Mouse (Mus musculus): ENCODE measurements at regions not wholly inside any gene's neighbourhood (a gene's known extent, or its start where the extent isn't known, plus 50 kb on each side); places are given as distances from the start of the nearest gene placed in this dataset.
A peak's percentile ranks its signal among the peaks of the same experiment; 100 is the strongest.

DNA sequence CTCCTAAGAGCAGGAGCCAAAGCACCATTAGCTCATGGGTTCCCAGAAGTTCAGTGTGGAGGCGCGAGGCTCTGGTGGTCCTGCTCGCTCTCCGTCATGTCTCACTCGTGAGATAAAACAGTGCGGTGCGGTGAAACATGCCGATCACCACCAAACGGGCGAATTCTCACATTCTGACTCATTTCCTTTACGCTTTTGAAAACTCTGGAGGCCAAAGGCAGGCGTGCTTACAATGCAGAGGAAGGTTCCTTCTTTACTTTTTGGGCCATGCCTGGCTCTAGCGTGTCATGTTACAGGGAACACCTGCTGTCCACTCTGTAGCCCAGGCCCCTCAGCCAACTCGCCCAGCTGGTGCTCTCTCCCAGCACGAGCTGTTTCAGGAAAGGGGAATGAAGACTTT, 225.4 kb downstream of the Icos start:
- 12% methylated on average over 15 of the region's 15 CpGs for WGBS (ENCODE audit: insufficient replicate concordance)
- no peaks in the 10 kb centered on the region for H3K36me3 ChIP-seq (ENCODE audit: control insufficient read depth, insufficient read depth, low read length)
- no peaks in the 10 kb centered on the region for H3K9me3 ChIP-seq (replicated peaks; ENCODE audit: control insufficient read depth, low read length)
- no peak overlapping the region for H3K9ac ChIP-seq (ENCODE audit: low read depth, low read length)
- H3K4me2 ChIP-seq = peak overlapping the region; percentile 50
- no peaks in the 10 kb centered on the region for H3K4me1 ChIP-seq (ENCODE audit: control insufficient read depth, insufficient read depth, low read length)
- no peak overlapping the region for H3K27ac ChIP-seq (ENCODE audit: low read depth, low read length)
- no peaks in the 10 kb centered on the region for H3K27me3 ChIP-seq (ENCODE audit: control insufficient read depth, insufficient read depth, low read length)
- 0 out of 2 replicates have a peak overlapping the region, but pooled peaks have one; percentile 11 for H3K4me3 ChIP-seq (ENCODE audit: low read depth, low read length)
- no peak for ATAC-seq (replicated peaks; ENCODE audit: insufficient number of reproducible peaks, low FRiP score, low TSS enrichment)

DNA sequence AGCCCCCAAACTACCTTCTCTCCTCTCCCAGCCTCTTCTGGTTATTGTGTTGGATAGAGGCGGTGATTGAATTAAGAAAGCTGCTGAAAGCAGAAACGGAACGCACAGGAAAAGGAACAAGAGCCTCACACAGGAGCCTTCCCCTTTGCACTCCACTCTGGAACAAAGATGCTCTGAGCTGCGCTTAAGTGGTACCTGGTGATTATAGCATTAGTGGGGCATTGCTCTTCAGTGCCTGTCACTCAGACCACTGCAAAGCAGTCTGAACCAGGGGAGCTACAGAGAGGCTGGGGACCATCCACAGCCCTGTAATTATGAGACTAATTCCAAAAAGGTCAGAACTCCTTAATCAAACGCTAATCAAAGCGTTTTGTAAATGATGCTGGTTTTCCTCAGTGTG, 225.9 kb downstream of the Icos start:
- Histone ChIP-seq H3K9ac (ENCODE audit: low read depth, low read length) (no peak overlapping the region), H3K27ac (ENCODE audit: low read depth, low read length) (no peak overlapping the region), H3K36me3 (ENCODE audit: control insufficient read depth, insufficient read depth, low read length) (no peaks in the 10 kb centered on the region), H3K4me1 (ENCODE audit: control insufficient read depth, insufficient read depth, low read length) (no peaks in the 10 kb centered on the region), H3K9me3 (replicated peaks; ENCODE audit: control insufficient read depth, low read length) (no peaks in the 10 kb centered on the region), H3K27me3 (ENCODE audit: control insufficient read depth, insufficient read depth, low read length) (no peaks in the 10 kb centered on the region), H3K4me2 (peak overlapping the region; percentile 50), H3K4me3 (ENCODE audit: low read depth, low read length) (0 out of 2 replicates have a peak overlapping the region, but pooled peaks have one; percentile 11)
- no peak for ATAC-seq (replicated peaks; ENCODE audit: insufficient number of reproducible peaks, low FRiP score, low TSS enrichment)
- 23% methylated on average over 6 of the region's 6 CpGs for WGBS (ENCODE audit: insufficient replicate concordance)

DNA sequence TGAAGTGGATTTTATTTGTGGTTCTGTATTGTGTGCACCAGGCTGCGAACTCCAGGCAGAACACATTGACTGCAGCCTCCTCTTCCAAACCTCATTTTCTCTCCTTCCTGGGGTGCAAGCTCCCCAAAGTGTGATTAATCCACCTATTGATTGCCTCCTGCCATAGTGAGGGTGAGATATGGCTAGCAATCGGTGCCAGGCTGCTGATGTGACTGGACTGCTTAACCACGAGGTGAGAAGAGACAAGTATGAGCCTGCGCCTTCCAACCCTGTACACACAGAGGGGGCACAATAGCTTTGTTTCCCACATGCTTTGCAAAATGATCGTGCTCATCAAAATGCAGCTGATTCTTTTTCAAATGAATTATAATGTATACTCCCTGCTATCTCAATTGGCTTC, 227.4 kb downstream of the Icos start:
- Histone ChIP-seq H3K27me3 (ENCODE audit: control insufficient read depth, insufficient read depth, low read length) (no peaks in the 10 kb centered on the region), H3K27ac (ENCODE audit: low read depth, low read length) (no peak overlapping the region)

DNA sequence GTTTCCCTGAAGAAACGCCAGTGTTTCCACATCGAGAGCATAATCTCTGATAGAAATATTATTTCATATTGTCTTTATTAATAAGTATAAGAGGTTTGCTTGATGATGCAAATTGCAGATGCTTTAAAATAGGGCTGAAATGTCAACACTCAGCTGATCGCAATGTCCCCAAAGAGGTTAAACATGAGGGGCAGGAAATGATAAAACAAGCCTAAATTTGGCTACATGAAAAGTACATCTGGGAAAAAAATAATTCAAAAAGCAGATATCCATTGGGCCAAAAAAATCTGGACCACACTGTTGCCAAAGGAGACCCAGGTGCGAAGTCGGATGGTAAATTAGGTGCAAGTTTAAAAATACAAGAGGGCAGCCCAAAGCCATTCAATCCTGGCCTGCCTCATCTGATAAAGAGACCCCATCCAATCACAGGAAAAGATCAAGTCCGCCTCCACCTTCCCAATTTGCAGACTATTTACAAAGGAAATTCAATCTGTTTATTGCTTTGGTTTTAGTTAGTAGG, 229.2 kb downstream of the Icos start:
- Histone ChIP-seq H3K4me2 (no peak overlapping the region), H3K4me1 (ENCODE audit: control insufficient read depth, insufficient read depth, low read length) (no peaks in the 10 kb centered on the region), H3K36me3 (ENCODE audit: control insufficient read depth, insufficient read depth, low read length) (no peaks in the 10 kb centered on the region), H3K27me3 (ENCODE audit: control insufficient read depth, insufficient read depth, low read length) (no peaks in the 10 kb centered on the region), H3K27ac (ENCODE audit: low read depth, low read length) (no peak overlapping the region), H3K9me3 (replicated peaks; ENCODE audit: control insufficient read depth, low read length) (no peaks in the 10 kb centered on the region), H3K9ac (ENCODE audit: low read depth, low read length) (no peak overlapping the region), H3K4me3 (ENCODE audit: low read depth, low read length) (no peak overlapping the region)
- WGBS (ENCODE audit: insufficient replicate concordance) = 84% methylated on average over 6 of the region's 6 CpGs
- no peak for ATAC-seq (replicated peaks; ENCODE audit: insufficient number of reproducible peaks, low FRiP score, low TSS enrichment)

More for the DNA sequence above, 227.4 kb downstream of the Icos start:
- Histone ChIP-seq H3K4me2 (no peak overlapping the region), H3K4me3 (ENCODE audit: low read depth, low read length) (no peak overlapping the region), H3K9me3 (replicated peaks; ENCODE audit: control insufficient read depth, low read length) (no peaks in the 10 kb centered on the region), H3K9ac (ENCODE audit: low read depth, low read length) (no peak overlapping the region), H3K4me1 (ENCODE audit: control insufficient read depth, insufficient read depth, low read length) (no peaks in the 10 kb centered on the region), H3K36me3 (ENCODE audit: control insufficient read depth, insufficient read depth, low read length) (no peaks in the 10 kb centered on the region)
- ATAC-seq (replicated peaks; ENCODE audit: insufficient number of reproducible peaks, low FRiP score, low TSS enrichment) = no peak
- 77% methylated on average over 5 of the region's 5 CpGs for WGBS (ENCODE audit: insufficient replicate concordance)

DNA sequence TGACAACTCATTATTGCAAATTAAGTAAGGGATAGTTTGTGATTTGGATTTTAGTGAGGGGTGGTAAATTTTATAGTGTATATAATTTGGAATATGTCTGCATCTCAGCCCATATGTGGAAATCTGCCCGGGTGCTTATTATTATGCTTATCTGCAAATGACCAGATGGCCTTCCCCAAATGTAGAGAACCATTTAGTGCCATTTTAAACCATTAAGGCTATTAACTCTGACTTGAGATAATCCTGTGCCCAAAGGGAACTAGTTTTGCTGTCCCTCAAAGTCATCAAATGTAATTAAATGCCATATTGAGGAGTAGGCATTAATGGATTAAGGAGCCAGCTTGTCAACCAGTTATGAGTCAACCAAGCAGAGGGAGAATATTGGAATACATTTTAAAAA, 230.7 kb downstream of the Icos start:
- Histone ChIP-seq H3K4me1 (ENCODE audit: control insufficient read depth, insufficient read depth, low read length) (no peaks in the 10 kb centered on the region), H3K9ac (ENCODE audit: low read depth, low read length) (no peak overlapping the region), H3K4me2 (no peak overlapping the region), H3K36me3 (ENCODE audit: control insufficient read depth, insufficient read depth, low read length) (no peaks in the 10 kb centered on the region), H3K4me3 (ENCODE audit: low read depth, low read length) (no peak overlapping the region), H3K9me3 (replicated peaks; ENCODE audit: control insufficient read depth, low read length) (no peaks in the 10 kb centered on the region), H3K27ac (ENCODE audit: low read depth, low read length) (no peak overlapping the region), H3K27me3 (ENCODE audit: control insufficient read depth, insufficient read depth, low read length) (no peaks in the 10 kb centered on the region)
- ATAC-seq (replicated peaks; ENCODE audit: insufficient number of reproducible peaks, low FRiP score, low TSS enrichment) = no peak
- 73% methylated on average over 1 of the region's 1 CpGs for WGBS (ENCODE audit: insufficient replicate concordance)

DNA sequence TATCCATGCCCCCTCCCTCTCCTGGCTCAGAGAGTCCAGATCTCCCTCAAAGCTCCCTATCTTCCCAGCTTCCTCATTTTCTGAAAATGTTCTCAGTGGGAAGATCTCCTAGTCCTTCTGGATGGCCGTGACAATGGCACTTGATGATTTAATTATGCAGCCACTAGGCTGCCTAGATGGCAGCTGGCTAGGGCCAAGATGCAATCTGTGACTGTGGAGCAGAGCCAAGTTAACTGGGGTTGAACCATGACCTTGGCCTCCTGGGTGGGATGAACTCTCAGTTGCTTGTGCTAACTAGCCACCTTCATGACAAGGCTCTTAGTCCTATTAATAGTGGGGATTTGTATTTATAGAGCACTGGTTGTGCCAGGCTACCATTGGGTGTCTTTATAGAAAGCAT, 243.4 kb downstream of the Icos start:
- WGBS (ENCODE audit: insufficient replicate concordance) = 49% methylated on average over 1 of the region's 1 CpGs
- ATAC-seq (replicated peaks; ENCODE audit: insufficient number of reproducible peaks, low FRiP score, low TSS enrichment) = no peak

DNA sequence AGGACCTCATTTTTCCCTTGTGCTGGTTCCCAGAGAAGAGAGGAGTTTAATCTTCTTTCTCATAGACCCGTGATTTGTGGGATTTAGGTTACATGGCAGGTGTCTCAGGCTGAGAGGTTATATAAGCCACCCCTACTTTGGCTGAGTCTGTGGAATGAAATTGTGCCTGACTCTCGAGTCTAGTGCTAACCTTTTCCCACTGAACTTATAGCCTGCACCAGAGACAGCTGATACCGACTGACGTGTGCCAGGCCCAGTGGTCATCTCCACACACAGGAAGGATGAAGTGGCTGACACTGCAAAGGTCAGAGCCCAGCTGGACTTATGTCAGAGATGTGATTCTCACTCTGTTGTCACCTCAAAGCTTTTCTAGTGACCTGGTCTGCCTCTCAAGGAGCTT, 251.2 kb downstream of the Icos start:
- no peak overlapping the region for H3K9ac ChIP-seq (ENCODE audit: low read depth, low read length)
- no peaks in the 10 kb centered on the region for H3K27me3 ChIP-seq (ENCODE audit: control insufficient read depth, insufficient read depth, low read length)
- 38% methylated on average over 4 of the region's 4 CpGs for WGBS (ENCODE audit: insufficient replicate concordance)
- no peak overlapping the region for H3K4me3 ChIP-seq (ENCODE audit: low read depth, low read length)
- H3K4me2 ChIP-seq = no peak overlapping the region
- no peaks in the 10 kb centered on the region for H3K9me3 ChIP-seq (replicated peaks; ENCODE audit: control insufficient read depth, low read length)
- no peak overlapping the region for H3K27ac ChIP-seq (ENCODE audit: low read depth, low read length)
- peaks cover under 1% of the 10 kb centered on the region; the same call in 1 of the 2 replicates for H3K4me1 ChIP-seq (ENCODE audit: control insufficient read depth, insufficient read depth, low read length)
- ATAC-seq (replicated peaks; ENCODE audit: insufficient number of reproducible peaks, low FRiP score, low TSS enrichment) = no peak
- H3K36me3 ChIP-seq (ENCODE audit: control insufficient read depth, insufficient read depth, low read length) = no peaks in the 10 kb centered on the region

More for the DNA sequence above, 243.4 kb downstream of the Icos start:
- no peak overlapping the region for H3K9ac ChIP-seq (ENCODE audit: low read depth, low read length)
- no peak overlapping the region for H3K4me3 ChIP-seq (ENCODE audit: low read depth, low read length)
- no peaks in the 10 kb centered on the region for H3K27me3 ChIP-seq (ENCODE audit: control insufficient read depth, insufficient read depth, low read length)
- no peak overlapping the region; the same call in 1 of the 2 replicates for H3K27ac ChIP-seq (ENCODE audit: low read depth, low read length)
- H3K4me1 ChIP-seq (ENCODE audit: control insufficient read depth, insufficient read depth, low read length) = peaks cover 11% of the 10 kb centered on the region; the same call in 1 of the 2 replicates
- no peaks in the 10 kb centered on the region for H3K9me3 ChIP-seq (replicated peaks; ENCODE audit: control insufficient read depth, low read length)
- H3K36me3 ChIP-seq (ENCODE audit: control insufficient read depth, insufficient read depth, low read length) = no peaks in the 10 kb centered on the region
- H3K4me2 ChIP-seq = no peak overlapping the region

DNA sequence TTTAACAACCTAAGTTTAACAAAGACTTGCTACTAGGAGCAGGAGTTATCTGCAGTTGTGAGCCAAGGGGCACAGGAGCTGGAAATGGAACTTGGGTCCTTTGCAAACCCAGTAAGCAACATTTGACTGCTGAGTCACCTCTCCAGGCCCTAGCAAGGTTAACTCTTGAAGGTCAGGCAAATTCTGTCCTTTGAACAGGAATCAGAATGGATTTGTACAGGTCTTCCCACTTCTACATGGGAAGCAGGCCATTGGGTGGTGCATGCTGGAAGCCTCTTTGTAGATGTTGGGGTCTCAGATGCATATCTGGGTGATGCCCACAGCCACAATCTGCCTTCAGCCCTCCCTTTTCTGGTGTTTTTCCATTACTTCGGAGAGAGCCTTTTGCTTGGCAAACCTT, 255.3 kb downstream of the Icos start:
- peaks cover 5% of the 10 kb centered on the region; the same call in 1 of the 2 replicates for H3K4me1 ChIP-seq (ENCODE audit: control insufficient read depth, insufficient read depth, low read length)
- H3K9ac ChIP-seq (ENCODE audit: low read depth, low read length) = no peak overlapping the region
- no peaks in the 10 kb centered on the region for H3K36me3 ChIP-seq (ENCODE audit: control insufficient read depth, insufficient read depth, low read length)
- no peaks in the 10 kb centered on the region for H3K27me3 ChIP-seq (ENCODE audit: control insufficient read depth, insufficient read depth, low read length)
- H3K4me2 ChIP-seq = no peak overlapping the region
- no peak for ATAC-seq (replicated peaks; ENCODE audit: insufficient number of reproducible peaks, low FRiP score, low TSS enrichment)
- H3K4me3 ChIP-seq (ENCODE audit: low read depth, low read length) = no peak overlapping the region
- no peak overlapping the region for H3K27ac ChIP-seq (ENCODE audit: low read depth, low read length)
- WGBS (ENCODE audit: insufficient replicate concordance) = 64% methylated on average over 1 of the region's 1 CpGs
- H3K9me3 ChIP-seq (replicated peaks; ENCODE audit: control insufficient read depth, low read length) = no peaks in the 10 kb centered on the region
